Mouse (Mus musculus): ENCODE results near the gene Fopnl. TPM values are rescaled to one million over a fixed set of nuclear protein-coding genes. Genes with fewer than 3 reads are reported as not detected.

Fopnl gene
- polyA plus RNA-seq, 1 experiment from 2014 or later: 198 TPM

DNA sequence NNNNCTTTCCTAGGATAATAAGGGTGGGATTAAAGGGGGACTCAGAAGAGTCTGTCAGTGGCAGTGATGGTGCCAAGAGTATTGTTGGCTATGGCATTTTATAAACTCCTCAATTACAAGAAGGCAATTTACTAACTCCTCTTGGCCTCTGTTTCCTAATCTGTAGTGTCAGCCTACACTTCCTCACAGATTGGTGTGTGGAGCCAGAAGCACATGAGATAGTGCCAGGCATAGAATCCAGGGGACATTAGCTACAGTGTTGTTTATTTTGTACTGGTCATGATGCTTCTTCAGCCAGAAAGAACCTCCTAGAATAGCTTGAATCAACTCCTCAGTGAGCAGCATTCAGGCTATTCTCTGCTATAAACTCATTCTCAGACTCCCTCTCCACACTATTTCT lies 34.4 kb upstream of the Fopnl start:
- Histone ChIP-seq H3K4me3 (no peak overlapping the region), H3K36me3 (replicated peaks) (no peaks in the 10 kb centered on the region), H3K9ac (no peak overlapping the region), H3K4me1 (no peaks in the 10 kb centered on the region), H3K4me2 (no peak overlapping the region), H3K9me3 (no peaks in the 10 kb centered on the region), H3K27me3 (replicated peaks) (no peaks in the 10 kb centered on the region), H3K27ac (no peak overlapping the region)
- no peak for ATAC-seq (replicated peaks)

DNA sequence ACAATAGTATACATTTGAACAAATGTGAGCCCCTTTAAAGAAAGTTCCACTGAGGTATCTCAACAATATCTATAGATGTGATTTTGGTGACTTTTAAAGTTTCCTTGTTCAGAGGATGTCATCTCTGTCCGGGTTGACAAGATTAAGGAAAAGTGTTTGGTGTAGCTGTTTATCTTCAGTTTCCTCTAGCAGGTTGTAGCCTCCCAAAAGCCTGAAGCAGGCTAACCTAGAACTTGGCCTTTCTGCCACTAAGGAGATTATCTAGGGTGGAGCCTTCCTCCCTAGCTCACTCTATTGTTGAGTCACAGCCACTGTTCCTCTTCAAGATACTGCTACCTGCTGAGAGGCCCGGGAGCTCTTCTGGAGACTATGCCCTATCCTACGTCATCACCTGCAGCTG lies 27.8 kb upstream of the Fopnl start:
- H3K27ac ChIP-seq: no peak overlapping the region
- no peak overlapping the region for H3K4me2 ChIP-seq
- no peaks in the 10 kb centered on the region for H3K9me3 ChIP-seq
- H3K4me1 ChIP-seq: no peaks in the 10 kb centered on the region
- H3K27me3 ChIP-seq (replicated peaks): no peaks in the 10 kb centered on the region
- WGBS: 63% methylated on average over 3 of the region's 3 CpGs
- no peak overlapping the region for H3K4me3 ChIP-seq
- no peak overlapping the region for H3K9ac ChIP-seq
- no peaks in the 10 kb centered on the region for H3K36me3 ChIP-seq (replicated peaks)
- no peak for ATAC-seq (replicated peaks)

DNA sequence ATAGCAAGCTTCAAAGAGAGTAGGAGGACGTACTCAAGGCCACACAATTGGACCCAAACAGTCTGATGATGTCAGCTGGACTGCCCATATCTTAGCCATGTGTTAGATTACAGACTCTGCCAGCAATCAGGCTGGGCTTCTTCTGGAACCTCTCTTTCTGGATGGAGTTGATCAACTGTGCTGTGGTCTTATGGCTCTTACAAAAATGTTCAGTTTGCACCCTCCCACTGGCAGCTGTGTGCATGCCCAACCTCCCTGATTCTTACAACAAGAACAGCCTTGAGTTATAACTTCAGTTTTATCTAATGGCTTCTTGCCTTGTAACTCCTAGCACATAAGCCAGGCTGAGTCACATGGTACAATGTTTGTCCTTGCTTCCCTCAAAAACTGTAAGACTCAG lies 11.0 kb upstream of the Fopnl start:
- no peak for ATAC-seq (replicated peaks)
- WGBS: 77% methylated on average over 1 of the region's 1 CpGs
- no peaks in the 10 kb centered on the region for H3K36me3 ChIP-seq (replicated peaks)

DNA sequence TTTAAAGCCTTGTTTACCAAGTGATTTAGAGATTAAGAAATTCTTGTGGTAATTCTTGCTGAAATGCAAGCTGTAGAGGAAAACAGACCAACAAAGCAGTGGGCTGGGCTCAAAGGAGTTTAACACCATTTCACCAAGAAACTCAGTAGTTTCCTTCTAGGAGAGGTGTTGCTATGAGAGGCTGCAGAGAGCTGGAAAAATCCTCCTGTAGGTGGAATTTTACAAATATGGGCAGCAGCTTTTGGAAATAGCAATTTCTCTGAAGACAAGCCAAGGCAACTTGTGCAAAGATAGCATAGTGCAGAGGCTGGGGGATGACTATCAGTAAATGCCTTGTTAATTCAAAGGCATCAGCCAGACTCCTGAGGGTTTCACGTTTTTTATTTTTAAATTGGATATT lies 3.3 kb upstream of the Fopnl start:
- ATAC-seq (replicated peaks): no peak
- H3K9ac ChIP-seq: no peak overlapping the region
- no peak overlapping the region for H3K4me2 ChIP-seq
- no peaks in the 10 kb centered on the region for H3K9me3 ChIP-seq
- no peaks in the 10 kb centered on the region for H3K36me3 ChIP-seq (replicated peaks)
- no peak overlapping the region for H3K27ac ChIP-seq
- H3K4me1 ChIP-seq: peaks cover 15% of the 10 kb centered on the region
- WGBS: 47% methylated on average over 1 of the region's 1 CpGs
- H3K27me3 ChIP-seq (replicated peaks): no peaks in the 10 kb centered on the region; the same call in 1 of the 2 replicates
- H3K4me3 ChIP-seq: no peak overlapping the region

More for the DNA sequence above, 11.0 kb upstream of the Fopnl start:
- H3K4me3 ChIP-seq: no peak overlapping the region
- H3K4me1 ChIP-seq: no peaks in the 10 kb centered on the region
- H3K9me3 ChIP-seq: no peaks in the 10 kb centered on the region
- no peak overlapping the region for H3K4me2 ChIP-seq
- H3K27me3 ChIP-seq (replicated peaks): no peaks in the 10 kb centered on the region
- no peak overlapping the region for H3K9ac ChIP-seq
- H3K27ac ChIP-seq: no peak overlapping the region

DNA sequence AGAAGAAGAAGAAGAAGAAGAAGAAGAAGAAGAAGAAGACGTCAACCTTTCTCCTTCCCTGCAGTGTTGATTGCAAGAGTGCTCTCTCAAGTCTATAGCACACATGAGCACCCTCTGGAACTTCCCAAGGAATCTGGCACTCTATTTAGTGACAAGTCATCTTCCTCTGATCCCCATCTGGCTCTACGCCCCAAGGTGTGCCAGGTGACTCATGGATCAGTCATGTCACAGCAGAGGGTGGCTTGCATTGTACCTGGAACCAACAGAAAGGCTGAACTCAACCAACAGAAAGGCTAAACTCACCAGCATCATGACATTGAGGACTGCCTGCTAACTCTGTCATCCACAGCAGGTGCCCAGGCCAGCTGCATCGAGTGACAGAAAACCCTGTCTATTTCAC lies 2.5 kb upstream of the Fopnl start:
- WGBS: 91% methylated on average over 3 of the region's 3 CpGs
- no peak for ATAC-seq (replicated peaks)

DNA sequence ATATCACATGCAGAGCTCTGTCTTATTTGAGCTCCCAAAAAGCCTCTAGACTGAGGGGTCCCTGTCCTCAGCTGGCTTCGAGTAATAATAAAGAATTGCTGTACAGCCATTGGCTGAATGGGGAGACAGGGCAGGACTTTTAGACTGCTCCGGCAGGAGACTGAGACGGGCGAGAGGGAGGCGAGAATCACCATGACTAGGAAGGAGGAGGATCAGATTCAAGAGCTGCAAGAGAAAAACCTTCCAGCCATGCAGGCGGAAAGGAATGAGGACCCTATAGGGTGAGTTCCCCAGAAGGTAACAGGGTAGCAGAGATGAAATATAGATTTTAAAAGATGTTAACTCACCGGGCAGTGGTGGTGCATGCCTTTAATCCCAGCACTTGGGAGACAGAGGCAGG lies 4.3 kb downstream of the Fopnl start:
- no peak for ATAC-seq (replicated peaks)
- Histone ChIP-seq H3K4me2 (no peak overlapping the region), H3K4me3 (no peak overlapping the region), H3K4me1 (peaks cover 17% of the 10 kb centered on the region), H3K9me3 (no peaks in the 10 kb centered on the region), H3K27me3 (replicated peaks) (no peaks in the 10 kb centered on the region), H3K9ac (no peak overlapping the region), H3K27ac (no peak overlapping the region), H3K36me3 (replicated peaks) (peaks cover 8% of the 10 kb centered on the region; the same call in 1 of the 2 replicates)
- WGBS: 97% methylated on average over 7 of the region's 7 CpGs

More for the DNA sequence above, 2.5 kb upstream of the Fopnl start:
- Histone ChIP-seq H3K4me1 (peaks cover 17% of the 10 kb centered on the region), H3K36me3 (replicated peaks) (no peaks in the 10 kb centered on the region), H3K9me3 (no peaks in the 10 kb centered on the region), H3K4me3 (no peak overlapping the region), H3K9ac (no peak overlapping the region), H3K27ac (no peak overlapping the region), H3K4me2 (no peak overlapping the region), H3K27me3 (replicated peaks) (no peaks in the 10 kb centered on the region; the same call in 1 of the 2 replicates)

DNA sequence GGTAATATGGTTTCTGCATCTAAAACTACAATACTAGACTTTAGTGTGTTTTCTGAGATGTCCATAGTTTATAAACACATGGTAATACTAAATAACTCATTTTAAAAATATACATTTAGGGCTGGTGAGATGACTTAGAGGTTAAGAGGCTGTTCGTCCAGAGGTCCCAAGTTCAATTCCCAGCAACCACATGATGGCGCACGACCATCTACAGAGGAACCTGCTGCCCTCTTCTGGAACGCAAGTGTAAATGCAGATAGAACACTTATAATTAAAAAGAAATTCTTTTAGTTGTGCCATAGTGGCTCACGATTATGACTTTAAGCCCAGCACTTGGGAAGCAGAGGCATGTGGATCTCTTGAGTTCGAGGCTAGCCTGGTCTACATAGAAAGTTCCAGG lies 5.8 kb downstream of the Fopnl start:
- Histone ChIP-seq H3K36me3 (replicated peaks) (peaks cover 11% of the 10 kb centered on the region; the same call in 1 of the 2 replicates), H3K27ac (no peak overlapping the region), H3K4me2 (no peak overlapping the region), H3K4me3 (no peak overlapping the region), H3K27me3 (replicated peaks) (no peaks in the 10 kb centered on the region), H3K9ac (no peak overlapping the region), H3K4me1 (peaks cover 11% of the 10 kb centered on the region), H3K9me3 (no peaks in the 10 kb centered on the region)
- WGBS: 55% methylated on average over 6 of the region's 6 CpGs
- ATAC-seq (replicated peaks): no peak

DNA sequence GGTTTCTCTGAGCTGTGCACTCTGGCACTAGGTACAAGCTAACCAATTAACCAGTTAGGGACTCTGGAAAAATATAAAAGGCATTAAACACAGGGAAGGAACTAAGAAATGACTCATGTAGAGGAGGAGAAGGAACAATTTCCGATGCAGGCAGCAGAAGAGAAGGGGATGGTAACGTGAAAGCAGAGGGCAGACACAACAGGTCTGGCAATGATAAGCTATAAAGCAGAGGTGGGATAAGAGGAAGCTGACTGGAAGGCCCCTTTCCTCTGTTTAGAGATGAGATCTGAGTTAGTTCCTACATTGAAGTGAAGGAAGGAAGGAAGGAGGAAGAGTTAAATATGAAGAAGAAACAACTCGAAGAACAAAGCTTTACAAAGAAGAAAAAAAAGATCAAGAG lies 7.4 kb downstream of the Fopnl start:
- peaks cover 18% of the 10 kb centered on the region; the same call in 1 of the 2 replicates for H3K36me3 ChIP-seq (replicated peaks)
- no peak overlapping the region for H3K4me3 ChIP-seq
- no peaks in the 10 kb centered on the region for H3K9me3 ChIP-seq
- H3K27me3 ChIP-seq (replicated peaks): no peaks in the 10 kb centered on the region
- H3K27ac ChIP-seq: no peak overlapping the region
- ATAC-seq (replicated peaks): no peak
- no peak overlapping the region for H3K4me2 ChIP-seq
- H3K9ac ChIP-seq: no peak overlapping the region
- H3K4me1 ChIP-seq: no peaks in the 10 kb centered on the region
- WGBS: 91% methylated on average over 3 of the region's 3 CpGs

DNA sequence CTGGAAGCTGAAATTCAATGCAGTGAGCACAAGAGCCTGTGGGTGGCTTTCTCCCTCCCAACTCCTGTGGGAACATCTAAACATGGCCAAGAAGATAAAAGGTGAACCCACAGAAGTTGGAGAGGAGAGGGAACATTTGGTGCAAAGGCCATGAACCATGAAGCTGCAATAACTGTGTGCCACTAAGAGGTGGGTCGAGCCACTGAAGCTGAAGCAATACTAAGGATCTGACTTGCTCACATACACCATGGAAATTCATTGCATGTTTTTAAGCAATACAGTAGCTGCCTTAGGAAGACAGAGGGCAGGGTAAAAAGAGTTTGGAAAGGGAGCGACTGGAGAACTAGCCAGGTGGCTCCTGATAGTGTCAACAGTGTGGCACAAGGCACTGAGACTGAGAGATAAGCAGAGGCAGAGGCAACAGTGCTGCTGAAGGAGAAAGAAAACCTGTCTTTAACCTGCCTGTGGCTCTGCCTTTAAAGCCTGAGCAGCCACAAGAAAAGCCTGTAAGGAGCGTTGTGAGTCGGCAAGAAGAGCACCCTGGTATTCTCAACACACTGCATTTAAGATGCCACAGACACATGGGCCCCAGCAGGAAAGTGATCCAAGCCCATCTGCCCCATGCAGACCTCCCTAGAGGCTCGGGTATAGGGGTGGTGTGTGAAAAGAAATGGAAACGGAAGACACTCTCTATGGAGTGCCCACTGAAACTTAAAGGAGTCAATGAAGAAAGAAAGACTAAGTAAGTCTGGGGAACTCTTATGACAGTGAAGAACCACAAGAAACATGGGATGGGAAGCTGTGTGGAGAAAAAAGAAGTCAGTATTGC lies 8.7 kb downstream of the Fopnl start:
- WGBS: 92% methylated on average over 6 of the region's 6 CpGs
- ATAC-seq (replicated peaks): no peak

DNA sequence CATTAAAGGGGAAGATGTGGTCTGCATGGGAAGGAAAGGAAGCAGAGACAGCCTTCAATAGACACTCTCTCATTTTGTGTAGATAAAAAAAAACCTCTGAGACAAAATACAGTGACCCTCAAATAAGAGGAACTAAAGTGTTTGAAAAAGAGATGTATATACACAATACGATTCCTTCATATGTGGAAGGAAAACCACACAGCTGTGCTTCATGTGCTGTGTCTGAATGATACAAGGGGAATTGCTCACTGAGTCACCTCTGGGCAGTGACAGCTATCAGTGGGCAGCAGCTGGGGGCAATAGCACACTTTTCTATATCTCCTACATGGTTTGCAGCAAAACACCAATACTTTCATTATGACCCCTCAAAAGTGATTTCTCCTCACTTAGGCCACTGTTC lies 9.8 kb downstream of the Fopnl start:
- no peaks in the 10 kb centered on the region for H3K4me1 ChIP-seq
- H3K27me3 ChIP-seq (replicated peaks): no peaks in the 10 kb centered on the region
- 100% methylated on average over 1 of the region's 1 CpGs for WGBS
- H3K4me2 ChIP-seq: no peak overlapping the region
- ATAC-seq (replicated peaks): no peak
- H3K9me3 ChIP-seq: no peaks in the 10 kb centered on the region
- peaks cover 14% of the 10 kb centered on the region; the same call in 1 of the 2 replicates for H3K36me3 ChIP-seq (replicated peaks)
- no peak overlapping the region for H3K4me3 ChIP-seq
- H3K27ac ChIP-seq: no peak overlapping the region
- no peak overlapping the region for H3K9ac ChIP-seq

More for the DNA sequence above, 8.7 kb downstream of the Fopnl start:
- H3K4me1 ChIP-seq: no peaks in the 10 kb centered on the region
- H3K27me3 ChIP-seq (replicated peaks): no peaks in the 10 kb centered on the region
- no peak overlapping the region for H3K27ac ChIP-seq
- H3K9me3 ChIP-seq: no peaks in the 10 kb centered on the region
- no peak overlapping the region for H3K4me3 ChIP-seq
- no peak overlapping the region for H3K4me2 ChIP-seq
- peaks cover 21% of the 10 kb centered on the region; the same call in 1 of the 2 replicates for H3K36me3 ChIP-seq (replicated peaks)
- no peak overlapping the region for H3K9ac ChIP-seq

DNA sequence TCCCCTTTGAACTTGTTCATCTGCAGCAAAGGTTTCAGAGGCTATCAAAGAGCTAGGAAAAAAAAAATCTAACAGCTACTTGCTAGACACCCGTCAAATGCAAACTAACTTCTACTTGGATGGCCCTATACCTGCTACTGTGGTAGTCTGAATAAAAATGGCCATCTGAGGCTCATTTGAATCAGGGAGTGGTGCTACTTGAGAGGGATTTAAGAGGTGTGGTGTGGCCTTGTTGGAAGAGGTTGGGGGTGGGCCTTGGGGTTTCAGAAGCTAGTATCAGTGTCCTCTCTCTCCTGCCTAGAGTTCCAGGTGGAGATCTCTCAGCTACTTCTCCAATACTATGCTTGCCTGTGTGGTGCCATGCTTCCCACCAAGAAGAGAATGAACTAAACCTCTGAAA lies 10.8 kb downstream of the Fopnl start:
- no peak for ATAC-seq (replicated peaks)
- H3K36me3 ChIP-seq (replicated peaks): peaks cover 22% of the 10 kb centered on the region; the same call in 1 of the 2 replicates
- 90% methylated on average over 1 of the region's 1 CpGs for whole genome bisulfite sequencing

DNA sequence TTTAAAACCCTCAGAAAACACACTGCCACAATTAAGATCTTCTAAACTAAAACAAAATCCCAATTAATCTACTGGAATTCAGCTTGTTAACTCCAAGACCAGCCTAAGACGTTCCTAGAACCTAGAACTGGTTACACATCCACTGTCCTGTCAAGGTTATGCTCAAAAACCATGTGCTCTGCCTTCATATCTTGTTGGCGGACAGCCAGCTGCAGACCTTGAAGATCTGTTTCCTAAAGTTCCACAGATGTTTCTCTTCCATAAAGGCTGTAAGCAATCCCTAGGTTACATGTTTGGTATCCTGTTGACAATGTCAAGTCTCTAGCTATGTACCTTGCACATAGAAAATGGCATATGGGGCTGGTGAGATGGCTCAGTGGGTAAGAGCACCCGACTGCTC lies 12.4 kb downstream of the Fopnl start:
- H3K9ac ChIP-seq: no peak overlapping the region
- 94% methylated on average over 3 of the region's 3 CpGs for WGBS
- H3K36me3 ChIP-seq (replicated peaks): peaks cover 28% of the 10 kb centered on the region; the same call in 1 of the 2 replicates

More for the DNA sequence above, 10.8 kb downstream of the Fopnl start:
- no peaks in the 10 kb centered on the region for H3K27me3 ChIP-seq (replicated peaks)
- no peak overlapping the region for H3K27ac ChIP-seq
- no peak overlapping the region for H3K4me3 ChIP-seq
- H3K4me1 ChIP-seq: no peaks in the 10 kb centered on the region
- no peak overlapping the region for H3K9ac ChIP-seq
- no peaks in the 10 kb centered on the region for H3K9me3 ChIP-seq
- H3K4me2 ChIP-seq: no peak overlapping the region

DNA sequence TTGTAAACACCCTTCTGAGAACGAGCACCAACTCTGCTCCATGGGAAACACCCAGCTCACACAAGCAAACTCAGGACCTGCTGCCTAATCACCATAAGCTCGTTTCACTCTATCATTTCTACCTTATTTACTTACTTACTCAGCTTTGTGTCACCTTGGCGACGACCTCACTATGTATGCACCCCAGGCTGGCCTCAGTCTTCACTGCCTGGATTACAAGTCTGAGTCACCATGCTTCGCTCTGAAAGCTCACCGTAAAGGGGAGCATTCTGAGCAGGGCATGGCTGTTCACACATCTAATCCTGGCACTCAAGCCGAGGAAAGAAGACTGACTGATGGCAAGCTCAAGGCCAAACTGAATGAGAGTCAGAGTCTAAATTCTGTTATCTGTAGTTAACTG lies 13.5 kb downstream of the Fopnl start:
- no peak overlapping the region for H3K4me2 ChIP-seq
- no peaks in the 10 kb centered on the region for H3K9me3 ChIP-seq
- WGBS: 71% methylated on average over 7 of the region's 7 CpGs
- H3K36me3 ChIP-seq (replicated peaks): peaks cover 34% of the 10 kb centered on the region; the same call in 1 of the 2 replicates
- H3K27ac ChIP-seq: no peak overlapping the region
- no peak overlapping the region for H3K9ac ChIP-seq
- no peak for ATAC-seq (replicated peaks)
- H3K27me3 ChIP-seq (replicated peaks): no peaks in the 10 kb centered on the region
- no peak overlapping the region for H3K4me3 ChIP-seq
- H3K4me1 ChIP-seq: no peaks in the 10 kb centered on the region

More for the DNA sequence above, 12.4 kb downstream of the Fopnl start:
- Histone ChIP-seq H3K27me3 (replicated peaks) (no peaks in the 10 kb centered on the region), H3K4me1 (no peaks in the 10 kb centered on the region), H3K27ac (no peak overlapping the region), H3K4me2 (no peak overlapping the region), H3K9me3 (no peaks in the 10 kb centered on the region), H3K4me3 (no peak overlapping the region)
- ATAC-seq (replicated peaks): no peak

Measured in midbrain, embryonic 15.5 days (tissue).